Mouse (Mus musculus) midbrain, postnatal 0 days (tissue): Measurements from ENCODE around the gene Epha8. TPM values are rescaled to one million over a fixed set of nuclear protein-coding genes. Genes with fewer than 3 reads are reported as not detected.

ENCODE experiments used
- ATAC-seq: fragments of 200-750 bp; cut with Nextera tagmentation; 2 replicates; pipeline ENCODE4 v1.8.0; 2017; ENCODE audit warnings: moderate number of reproducible peaks, mild to moderate bottlenecking, moderate TSS enrichment, moderate library complexity; ENCODE audit not compliant: low FRiP score
- DNase-seq: peaks from one replicate; pipeline ENCODE4 v3.0.0-alpha.2; 2015; ENCODE audit warnings: low spot score
- H3K27ac ChIP-seq: fragments of 300-500 bp; sonication (generic); 2 replicates; pipeline ENCODE4 v1.5.1; 2014; ENCODE audit warnings: low read depth, mild to moderate bottlenecking, low read length, mixed read lengths
- H3K27me3 ChIP-seq: fragments of 300-500 bp; sonication (generic); 2 replicates; pipeline ENCODE4 v1.6.1; 2014; ENCODE audit warnings: low read length, control low read depth, mixed read lengths; ENCODE audit not compliant: insufficient read depth
- H3K36me3 ChIP-seq: fragments of 300-500 bp; sonication (generic); 2 replicates; pipeline ENCODE4 v1.6.1; 2014; ENCODE audit warnings: low read length, control low read depth, mixed read lengths; ENCODE audit not compliant: insufficient read depth
- H3K4me1 ChIP-seq: fragments of 300-500 bp; sonication (generic); 2 replicates; pipeline ENCODE4 v1.6.1; 2014; ENCODE audit warnings: mild to moderate bottlenecking, control low read depth, antibody characterized with exemption, low read length, mixed read lengths; ENCODE audit not compliant: insufficient read depth
- H3K4me2 ChIP-seq: fragments of 300-500 bp; sonication (generic); 2 replicates; pipeline ENCODE4 v1.6.1; 2014; ENCODE audit warnings: low read depth, mild to moderate bottlenecking, low read length, mixed read lengths; ENCODE audit not compliant: poor library complexity, severe bottlenecking
- H3K4me3 ChIP-seq: fragments of 300-500 bp; sonication (generic); 2 replicates; pipeline ENCODE4 v1.5.1; 2014; ENCODE audit warnings: low read depth, mild to moderate bottlenecking, low read length, moderate library complexity
- H3K9ac ChIP-seq: fragments of 300-500 bp; sonication (generic); replicated peaks from 2 replicates; pipeline ENCODE4 v1.6.1; 2014; ENCODE audit warnings: mild to moderate bottlenecking, low read length, moderate library complexity, mixed read lengths; ENCODE audit not compliant: poor library complexity, severe bottlenecking
- H3K9me3 ChIP-seq: fragments of 300-500 bp; sonication (generic); 2 replicates; pipeline ENCODE4 v1.6.1; 2016; ENCODE audit warnings: low read length, control low read depth
- CTCF ChIP-seq: IDR thresholded peaks from 2 replicates; pipeline ENCODE4 v1.5.1; 2016; ENCODE audit warnings: antibody characterized with exemption, mild to moderate bottlenecking
- WGBS: fragments of 180-500 bp; shearing (Covaris S2); extraction: QIAGEN DNeasy Blood & Tissue Kit; methylation state at CpG from one replicate; pipeline ENCODE4 v1.1.7; 2014; 5-methylcytosine and 5-hydroxymethylcytosine counted together
- polyA plus RNA-seq: library from polyadenylated mRNA; unstranded; fragments of >200 nt; fragmentation: Nextera tagmentation; extraction: Ambion mirVana; gene quantifications from 2 replicates; pipeline ENCODE4 v1.2.1, GENCODE M21; 2015
- total RNA-seq: library from RNA; depleted of rRNA; stranded (reverse); fragments of >200 nt; gene quantifications from 2 replicates; pipeline ENCODE4 v1.2.3, GENCODE M21; 2014; rRNA removed

Epha8 gene
- total and polyA plus RNA-seq, 2 experiments from 2014 or later, result 17.3 to 51.1 TPM

- no peak for DNase-seq
- H3K27me3 ChIP-seq, result peaks cover 8% of the 10 kb centered on the region
- H3K27ac ChIP-seq, result no peak overlapping the region
- no peak overlapping the region for H3K4me3 ChIP-seq
- TF ChIP-seq CTCF, result no peak
- 84% methylated on average over 4 of the region's 4 CpGs for WGBS
- H3K4me1 ChIP-seq, result peaks cover 4% of the 10 kb centered on the region; the same call in 1 of the 2 replicates
- no peak for ATAC-seq
- no peaks in the 10 kb centered on the region for H3K9me3 ChIP-seq
- H3K36me3 ChIP-seq, result no peaks in the 10 kb centered on the region
- H3K9ac ChIP-seq, result no peak overlapping the region
- no peak overlapping the region for H3K4me2 ChIP-seq
These were observed 65.5 kb downstream of the Epha8 start for GRCm38 (mm10) chr4:136891115-136891514.

- WGBS, result 84% methylated on average over 15 of the region's 15 CpGs
These were observed 66.6 kb downstream of the Epha8 start for GRCm38 (mm10) chr4:136889981-136890380.

GRCm38 (mm10) chr4:136887714-136888113 is 68.9 kb downstream of the Epha8 start:
- Histone ChIP-seq H3K4me2 (no peak overlapping the region), H3K4me1 (0 out of 2 replicates have a peak, but pooled peaks cover 5% of the 10 kb centered on the region), H3K27me3 (peaks cover 5% of the 10 kb centered on the region; the same call in 1 of the 2 replicates), H3K9me3 (no peaks in the 10 kb centered on the region), H3K36me3 (no peaks in the 10 kb centered on the region), H3K9ac (no peak overlapping the region), H3K4me3 (no peak overlapping the region), H3K27ac (no peak overlapping the region)
- no peak for TF ChIP-seq CTCF
- DNase-seq (no peak), ATAC-seq (no peak)
- WGBS, result 74% methylated on average over 5 of the region's 5 CpGs

More at GRCm38 (mm10) chr4:136889981-136890380, 66.6 kb downstream of the Epha8 start:
- DNase-seq, result no peak
- no peak for TF ChIP-seq CTCF
- H3K9me3 ChIP-seq, result no peaks in the 10 kb centered on the region
- no peak for ATAC-seq
- H3K4me2 ChIP-seq, result no peak overlapping the region
- H3K4me1 ChIP-seq, result 0 out of 2 replicates have a peak, but pooled peaks cover 5% of the 10 kb centered on the region
- H3K4me3 ChIP-seq, result no peak overlapping the region
- H3K27ac ChIP-seq, result no peak overlapping the region
- H3K36me3 ChIP-seq, result no peaks in the 10 kb centered on the region
- peaks cover 8% of the 10 kb centered on the region for H3K27me3 ChIP-seq
- H3K9ac ChIP-seq, result no peak overlapping the region

GRCm38 (mm10) chr4:136886101-136886500 is 70.5 kb downstream of the Epha8 start, which contains the start of gene C1qb:
Gene C1qb (minus strand): TSS chr4:136886187.
- ATAC-seq, result no peak
- 70% methylated on average over 7 of the region's 7 CpGs for WGBS
- Histone ChIP-seq H3K27ac (no peak within 1 kb of the TSS), H3K36me3 (no peaks in the 10 kb centered on the region), H3K9me3 (no peaks in the 10 kb centered on the region), H3K27me3 (peaks cover 2% of the 10 kb centered on the region; the same call in 1 of the 2 replicates), H3K4me1 (0 out of 2 replicates have a peak, but pooled peaks cover 5% of the 10 kb centered on the region), H3K9ac (no peak within 1 kb of the TSS), H3K4me3 (no peak within 1 kb of the TSS), H3K4me2 (no peak within 1 kb of the TSS)
- no peak for TF ChIP-seq CTCF
- no peak for DNase-seq

Other genes with a start within 250 kb of the Epha8 start
- gene Ephb2, start 120.8 kb downstream of the Epha8 start, total RNA-seq, result 149 and 202 TPM in 2 replicates
- 13.6 and 15.6 TPM in 2 replicates for gene Ephb2, start 120.8 kb downstream of the Epha8 start, polyA plus RNA-seq
- gene C1qb, start 70.6 kb downstream of the Epha8 start, total RNA-seq, result 60.0 and 71.3 TPM in 2 replicates
- 64.3 and 72.3 TPM in 2 replicates for gene C1qb, start 70.6 kb downstream of the Epha8 start, polyA plus RNA-seq
- gene C1qc, start 63.8 kb downstream of the Epha8 start, total RNA-seq, result 62.7 and 79.7 TPM in 2 replicates
- gene C1qc, start 63.8 kb downstream of the Epha8 start, polyA plus RNA-seq, result 39.0 and 39.7 TPM in 2 replicates
- 48.5 and 48.8 TPM in 2 replicates for gene C1qa, start 58.0 kb downstream of the Epha8 start, total RNA-seq
- gene C1qa, start 58.0 kb downstream of the Epha8 start, polyA plus RNA-seq, result 38.8 and 44.4 TPM in 2 replicates
- gene Zbtb40, start 92.0 kb upstream of the Epha8 start, total RNA-seq, result 7.5 and 8.4 TPM in 2 replicates
- 0.99 and 1.2 TPM in 2 replicates for gene Zbtb40, start 92.0 kb upstream of the Epha8 start, polyA plus RNA-seq